Mouse (Mus musculus) MEL (cell line): ENCODE results near the gene Myl4. TPM values are rescaled to one million over a fixed set of nuclear protein-coding genes. Genes with fewer than 3 reads are reported as not detected.
"Not testable (repeated sequence)": the region's sequence is repeated elsewhere in the genome, so short reads cannot be mapped to it uniquely, and the experiment has no call there.

Source experiments
- DNase-seq: peaks from one replicate; pipeline ENCODE4 v3.0.0; 2011; ENCODE audit warnings: low read depth, low spot score
- H3K27ac ChIP-seq: 2 replicates; pipeline ENCODE4 v1.5.1; 2012; ENCODE audit warnings: low read depth, mild to moderate bottlenecking, control low read depth, low read length, moderate library complexity; ENCODE audit not compliant: control insufficient read depth
- H3K27me3 ChIP-seq, 2 experiments: fragments of 150-350 bp in 1 of 2; sonication (generic) in 1 of 2; 2 replicates each; pipeline ENCODE4 v1.6.1; 2012; ENCODE audit warnings: low read length in 2 of 2, mild to moderate bottlenecking in 2 of 2, improper control_type of control experiment in 1 of 2, moderate library complexity in 1 of 2; ENCODE audit not compliant: insufficient read depth in 2 of 2, control insufficient read depth in 1 of 2
- H3K36me3 ChIP-seq, 2 experiments: 2 replicates each; pipeline ENCODE4 v1.6.1; 2012 to 2014; ENCODE audit warnings: low read length in 2 of 2, improper control_type of control experiment in 1 of 2, inconsistent platforms in 1 of 2, mild to moderate bottlenecking in 1 of 2; ENCODE audit not compliant: insufficient read depth in 2 of 2, control insufficient read depth in 1 of 2
- H3K4me1 ChIP-seq, 2 experiments: fragments of 150-350 bp in 1 of 2; sonication (generic) in 1 of 2; 2 replicates each; pipeline ENCODE4 v1.6.1; 2012; ENCODE audit warnings: low read length in 2 of 2, improper control_type of control experiment in 1 of 2, mild to moderate bottlenecking in 1 of 2; ENCODE audit not compliant: insufficient read depth in 2 of 2, control insufficient read depth in 1 of 2
- H3K4me3 ChIP-seq, 2 experiments: fragments of 150-350 bp in 1 of 2; sonication (generic) in 1 of 2; 2 replicates each; pipeline ENCODE4 v1.5.1; 2012; ENCODE audit warnings: low read depth in 2 of 2, low read length in 2 of 2, mild to moderate bottlenecking in 2 of 2, moderate library complexity in 2 of 2, control low read depth in 1 of 2, improper control_type of control experiment in 1 of 2; ENCODE audit not compliant: control insufficient read depth in 1 of 2, insufficient read depth in 1 of 2
- H3K79me2 ChIP-seq: 2 replicates; pipeline ENCODE4 v1.6.1; 2012; ENCODE audit warnings: mild to moderate bottlenecking, low read length, moderate library complexity; ENCODE audit not compliant: control insufficient read depth, poor library complexity, insufficient read depth
- H3K9ac ChIP-seq: 2 replicates; pipeline ENCODE4 v1.6.1; 2012; ENCODE audit warnings: low read depth, mild to moderate bottlenecking, control low read depth, low read length, moderate library complexity; ENCODE audit not compliant: control insufficient read depth, poor library complexity, severe bottlenecking
- H3K9me3 ChIP-seq: fragments of 150-350 bp; sonication (generic); replicated peaks from 2 replicates; pipeline ENCODE4 v1.6.1; 2012; ENCODE audit warnings: mild to moderate bottlenecking, low read length, improper control_type of control experiment, moderate library complexity; ENCODE audit not compliant: insufficient read depth
- EP300 ChIP-seq, 2 experiments: IDR thresholded peaks; 2 replicates each; pipeline ENCODE4 v1.6.1; 2011; ENCODE audit warnings: improper control_type of control experiment in 2 of 2, low read length in 2 of 2, low read depth in 1 of 2, mild to moderate bottlenecking in 1 of 2
- ETS1 ChIP-seq: IDR thresholded peaks from 2 replicates; pipeline ENCODE4 v1.6.1; 2012; ENCODE audit warnings: low read depth, mild to moderate bottlenecking, inconsistent platforms, low read length, improper control_type of control experiment, moderate library complexity
- GABPA ChIP-seq: IDR thresholded peaks from 2 replicates; pipeline ENCODE4 v1.6.1; 2012; ENCODE audit warnings: low read depth, mild to moderate bottlenecking, inconsistent platforms, low read length, improper control_type of control experiment, moderate library complexity
- JUND ChIP-seq: IDR thresholded peaks from 2 replicates; pipeline ENCODE4 v1.6.1; 2011; ENCODE audit warnings: low read depth, mild to moderate bottlenecking, improper control_type of control experiment, low read length
- KAT2A ChIP-seq: conservative IDR thresholded peaks from 2 replicates; pipeline ENCODE4 v1.6.1; 2012; ENCODE audit warnings: low read depth, low read length, improper control_type of control experiment, inconsistent platforms
- MAFK ChIP-seq: IDR thresholded peaks from 2 replicates; pipeline ENCODE4 v1.6.1; 2011; ENCODE audit warnings: low read depth, mild to moderate bottlenecking, low read length, improper control_type of control experiment, borderline replicate concordance
- MAX ChIP-seq: IDR thresholded peaks from 2 replicates; pipeline ENCODE4 v1.6.1; 2011; ENCODE audit warnings: low read length, improper control_type of control experiment
- MXI1 ChIP-seq: IDR thresholded peaks from 2 replicates; pipeline ENCODE4 v1.6.1; 2011; ENCODE audit warnings: mild to moderate bottlenecking, low read depth, low read length, improper control_type of control experiment
- MYC ChIP-seq: IDR thresholded peaks from 2 replicates; pipeline ENCODE4 v1.6.1; 2011; ENCODE audit warnings: low read depth, mild to moderate bottlenecking, low read length, improper control_type of control experiment, moderate library complexity
- NRF1 ChIP-seq: IDR thresholded peaks from 2 replicates; pipeline ENCODE4 v1.6.1; 2014; ENCODE audit warnings: low read depth, mild to moderate bottlenecking, inconsistent platforms, low read length, improper control_type of control experiment, moderate library complexity; ENCODE audit not compliant: poor library complexity, insufficient read depth, severe bottlenecking
- SIN3A ChIP-seq: IDR thresholded peaks from 2 replicates; pipeline ENCODE4 v1.6.1; 2012; ENCODE audit warnings: low read length, improper control_type of control experiment, inconsistent platforms
- TCF12 ChIP-seq: IDR thresholded peaks from 2 replicates; pipeline ENCODE4 v1.6.1; 2014; ENCODE audit warnings: low read depth, mild to moderate bottlenecking, inconsistent platforms, low read length, improper control_type of control experiment, moderate library complexity
- UBTF ChIP-seq: IDR thresholded peaks from 2 replicates; pipeline ENCODE4 v1.6.1; 2012; ENCODE audit warnings: low read depth, mild to moderate bottlenecking, inconsistent platforms, low read length, improper control_type of control experiment, moderate library complexity, borderline replicate concordance; ENCODE audit not compliant: insufficient read depth
- ZKSCAN1 ChIP-seq: IDR thresholded peaks from 2 replicates; pipeline ENCODE4 v1.6.1; 2012; ENCODE audit warnings: low read depth, mild to moderate bottlenecking, inconsistent platforms, low read length, improper control_type of control experiment, moderate library complexity
- ZNF384 ChIP-seq: IDR thresholded peaks from 2 replicates; pipeline ENCODE4 v1.6.1; 2012; ENCODE audit warnings: low read depth, mild to moderate bottlenecking, inconsistent platforms, low read length, improper control_type of control experiment
- polyA plus RNA-seq, 2 experiments: library from polyadenylated mRNA; stranded (reverse) in 1 of 2; unstranded in 1 of 2; fragments of >175 nt in 1 of 2; fragments of >200 nt in 1 of 2; gene quantifications; 2 replicates each; pipeline versions ENCODE4 v1.2.1 to v1.2.4; 2012; ENCODE audit warnings: low replicate concordance in 2 of 2, low read depth in 1 of 2; ENCODE audit not compliant: insufficient read length in 2 of 2, insufficient read depth in 1 of 2, missing spikeins in 1 of 2
- total RNA-seq: library from RNA; depleted of rRNA; stranded (reverse); fragments of 300-350 nt; gene quantifications from 2 replicates; pipeline ENCODE4 v1.2.3, GENCODE M21; 2012

Gene Myl4
- total and polyA plus RNA-seq, 3 experiments = 0.29 to 1.3 TPM; not detected in 1

DNA sequence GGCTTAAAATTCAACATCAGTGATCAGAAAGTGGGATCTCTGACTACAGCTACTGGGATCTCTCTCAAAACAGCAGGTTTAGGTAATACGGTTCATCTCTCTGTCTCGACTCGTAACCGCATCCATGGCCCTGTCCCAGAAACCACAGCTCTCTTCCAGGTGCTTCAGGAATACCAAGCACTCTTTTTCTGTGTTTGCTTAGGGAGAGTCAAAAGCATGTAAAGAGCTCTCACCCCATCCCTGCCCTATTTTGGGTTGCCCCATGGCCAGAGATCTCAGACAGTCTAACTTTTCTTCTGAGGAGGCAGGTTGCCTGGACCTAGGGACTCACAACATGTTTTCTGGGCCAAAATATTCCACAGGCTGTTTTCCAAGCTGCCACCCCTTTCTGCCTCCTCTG lies 17.9 kb downstream of the Myl4 start:
- Histone ChIP-seq H3K36me3 (0 out of 4 replicates have a peak, but pooled peaks cover 0 to 2% of the 10 kb centered on the region in 2 experiments), H3K9ac (no peak overlapping the region), H3K9me3 (no peaks in the 10 kb centered on the region), H3K27me3 (peaks cover 4 to 6% of the 10 kb centered on the region in 2 experiments; a peak in 3 of 4 replicates), H3K4me1 (peaks cover 0 to 2% of the 10 kb centered on the region in 2 experiments; a peak in 1 of 4 replicates), H3K4me3 (no peak overlapping the region), H3K79me2 (no peaks in the 10 kb centered on the region), H3K27ac (no peak overlapping the region)
- TF ChIP-seq ZNF384 (no peak), NRF1 (no peak), SIN3A (no peak), GABPA (no peak), ETS1 (no peak), UBTF (no peak), ZKSCAN1 (no peak), JUND (no peak), MXI1 (no peak), MAFK (no peak), EP300 (IDR thresholded peaks at IDR 0.05; ENCODE audit: low read depth in 1 of 2, low read length in 2 of 2) (no peak), KAT2A (no peak), TCF12 (no peak)
- DNase-seq = no peak

DNA sequence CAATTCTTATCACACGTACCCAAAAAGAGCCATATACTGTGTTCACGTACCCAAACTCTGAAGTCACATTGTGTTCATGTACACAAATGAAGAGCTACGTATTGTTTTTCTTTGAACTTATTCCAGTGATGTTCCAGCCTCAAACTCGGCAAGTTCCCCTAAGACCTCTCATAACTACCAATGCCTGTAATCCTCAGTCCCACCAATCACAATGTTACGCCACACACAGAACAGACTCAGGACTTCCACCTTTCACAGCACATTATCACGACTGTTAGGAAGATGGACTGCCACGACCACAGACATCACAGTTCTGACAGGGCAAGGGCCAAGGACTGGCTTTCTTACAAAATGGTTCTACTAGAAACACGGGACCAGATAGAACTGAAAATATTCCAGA lies 20.1 kb downstream of the Myl4 start:
- H3K9ac ChIP-seq, H3K27me3 ChIP-seq: not testable (repeated sequence)
- 0 out of 2 replicates have a peak, but pooled peaks have one; percentile 0 for TF ChIP-seq SIN3A
- TF ChIP-seq, all 39 proteins: peak for 1; not testable (repeated sequence) for 38
- peak; percentile 56 for DNase-seq
- not testable (repeated sequence) for H3K79me2 ChIP-seq, H3K27ac ChIP-seq, H3K4me3 ChIP-seq, H3K36me3 ChIP-seq, H3K4me1 ChIP-seq, H3K9me3 ChIP-seq

DNA sequence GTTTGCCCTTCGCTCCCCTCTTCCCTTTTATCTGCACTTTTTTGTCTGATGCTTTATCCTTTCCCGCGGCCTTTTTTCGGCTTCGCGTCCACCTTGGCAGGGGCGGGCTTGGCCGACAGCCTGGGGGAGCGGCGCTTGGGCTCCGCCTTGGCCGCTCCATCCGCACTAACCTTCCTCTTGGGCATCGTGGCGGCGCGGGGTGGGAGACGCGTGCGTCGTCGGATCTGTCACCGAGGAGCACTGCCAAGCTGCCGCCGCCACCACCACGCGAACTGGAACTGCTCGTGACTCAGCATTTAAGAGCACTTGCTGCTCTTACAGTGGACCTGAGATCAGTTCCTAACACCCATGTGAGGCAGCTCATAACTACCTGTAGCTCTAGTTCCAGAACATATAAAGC lies 20.9 kb downstream of the Myl4 start:
- TF ChIP-seq ETS1 = 0 out of 2 replicates have a peak, but pooled peaks have one; percentile 17
- TF ChIP-seq SIN3A = peak; percentile 39; the same call in 1 of the 2 replicates
- peak; percentile 78 for TF ChIP-seq MAX
- TF ChIP-seq GABPA = peak; percentile 77; the same call in 1 of the 2 replicates
- 0 out of 2 replicates have a peak, but pooled peaks have one; percentile 26 for TF ChIP-seq MYC
- TF ChIP-seq MXI1 = peak; percentile 56; the same call in 1 of the 2 replicates
- not testable (repeated sequence) for H3K4me1 ChIP-seq, H3K27ac ChIP-seq, H3K36me3 ChIP-seq, H3K9me3 ChIP-seq, H3K79me2 ChIP-seq, H3K27me3 ChIP-seq
- H3K9ac ChIP-seq = peak overlapping the region; percentile 45
- H3K4me3 ChIP-seq = peak overlapping the region; percentile 37 to 74
- peak; percentile 78 for DNase-seq
